Comparison of ENCODE assay signal across 8 mouse cellular contexts in genomic region chr10:105489970-105490735, GRCm38 (mm10).
DNase-seq lines count a peak whose midpoint lies in the region; ATAC-seq and TF ChIP-seq lines count a peak whose summit lies in the region.
"Had no signal": no experiment of that assay in that cellular context is flagged by ENCODE, and none has a peak within 500 bp of the region (broad histone marks: within the 10 kb centered on the region; RNA-seq: fewer than 3 reads in every experiment).

No protein-coding gene starts in this region.

- no peaks in the 10 kb centered on the region for H3K27me3 ChIP-seq in liver, embryonic 11.5 days (replicated peaks; ENCODE audit: control insufficient read depth, insufficient read depth, low read length)
- H3K27me3 ChIP-seq in intestine, embryonic 16.5 days (replicated peaks; ENCODE audit: control insufficient read depth, insufficient read depth, low read length) = no peaks in the 10 kb centered on the region
- H3K27me3 ChIP-seq: megakaryocyte, embryonic 14.5 days had no signal

- peak; percentile 77 for DNase-seq in retina, postnatal 1 day
- DNase-seq in retina, embryonic 14.5 days (ENCODE audit: low spot score) = no peak
- DNase-seq in gastrocnemius, adult 2 months = peak; percentile 86
- DNase-seq in kidney, postnatal 4 days = peak; percentile 29 to 47
- DNase-seq in liver, embryonic 11.5 days (ENCODE audit: low spot score) = no peak
- DNase-seq in heart, adult 8-10 months (ENCODE audit: low spot score) = no peak

- no peak overlapping the region for H3K4me2 ChIP-seq in liver, embryonic 11.5 days
- no peak overlapping the region for H3K4me2 ChIP-seq in intestine, embryonic 16.5 days (ENCODE audit: low read depth, low read length)

- TF ChIP-seq CTCF in gastrocnemius, adult 2 months (IDR thresholded peaks at IDR 0.05) = no peak

- no peaks in the 10 kb centered on the region for H3K4me1 ChIP-seq in liver, embryonic 11.5 days (replicated peaks; ENCODE audit: control insufficient read depth, insufficient read depth, low read length)
- peaks cover 5% of the 10 kb centered on the region; the same call in 1 of the 2 replicates for H3K4me1 ChIP-seq in intestine, embryonic 16.5 days (ENCODE audit: control insufficient read depth, insufficient read depth, low read length)
- H3K4me1 ChIP-seq: megakaryocyte, embryonic 14.5 days had no signal

- intact Hi-C loops in gastrocnemius, adult 2 months (cut with DNase I) = no loop called here

- no peaks in the 10 kb centered on the region for H3K36me3 ChIP-seq in liver, embryonic 11.5 days (ENCODE audit: control insufficient read depth, insufficient read depth, low read length)
- H3K36me3 ChIP-seq in intestine, embryonic 16.5 days (ENCODE audit: control insufficient read depth, insufficient read depth, low read length) = no peaks in the 10 kb centered on the region

- no peaks in the 10 kb centered on the region for H3K9me3 ChIP-seq in liver, embryonic 11.5 days (ENCODE audit: control insufficient read depth, low read length)
- H3K9me3 ChIP-seq in intestine, embryonic 16.5 days (ENCODE audit: control insufficient read depth, low read length) = no peaks in the 10 kb centered on the region
- H3K9me3 ChIP-seq: megakaryocyte, embryonic 14.5 days had no signal

- WGBS in liver, embryonic 11.5 days = 89% methylated on average over 14 of the region's 14 CpGs
- 79% methylated on average over 14 of the region's 14 CpGs for WGBS in intestine, embryonic 16.5 days

- no peak for ATAC-seq in liver, embryonic 11.5 days (replicated peaks; ENCODE audit: low FRiP score)
- no peak for ATAC-seq in intestine, embryonic 16.5 days

- no peak overlapping the region for H3K9ac ChIP-seq in liver, embryonic 11.5 days (ENCODE audit: low read depth, low read length)
- no peak overlapping the region for H3K9ac ChIP-seq in intestine, embryonic 16.5 days (ENCODE audit: low read depth, low read length)

- peak overlapping the region; percentile 66 for H3K27ac ChIP-seq in gastrocnemius, adult 2 months
- H3K27ac ChIP-seq in liver, embryonic 11.5 days (ENCODE audit: low read depth, low read length) = no peak overlapping the region
- no peak overlapping the region for H3K27ac ChIP-seq in intestine, embryonic 16.5 days (ENCODE audit: low read length)

- peak overlapping the region; percentile 58 for H3K4me3 ChIP-seq in gastrocnemius, adult 2 months
- H3K4me3 ChIP-seq in liver, embryonic 11.5 days (ENCODE audit: low read depth, low read length) = no peak overlapping the region
- no peak overlapping the region for H3K4me3 ChIP-seq in intestine, embryonic 16.5 days (ENCODE audit: low read length)
- H3K4me3 ChIP-seq: megakaryocyte, embryonic 14.5 days had no signal

Comparison
In these comparisons a context has a peak if more than half of its experiments do, and no peak if none do; other contexts are left out.
1. DNase-seq: peak in retina, postnatal 1 day (single experiment), gastrocnemius, adult 2 months (single experiment) and kidney, postnatal 4 days (2 of 2); none in retina, embryonic 14.5 days (single experiment), liver, embryonic 11.5 days (single experiment) and heart, adult 8-10 months (single experiment).